Mouse (Mus musculus): ENCODE results near the gene Ampd3.

Ampd3 gene

GRCm38 (mm10) chr7:110768001-110768400 is at the start of gene Ampd3:
TSS of gene Ampd3 (plus strand) at chr7:110768206.
- Histone ChIP-seq H3K9me3 (ENCODE audit: low read length) (no peaks in the 10 kb centered on the region), H3K36me3 (ENCODE audit: insufficient read depth, low read length) (no peaks in the 10 kb centered on the region), H3K4me1 (replicated peaks; ENCODE audit: low read depth, low read length) (peaks cover 26% of the 10 kb centered on the region), H3K4me3 (replicated peaks; ENCODE audit: low read length) (peak within 1 kb of the TSS; percentile 86), H3K27me3 (ENCODE audit: insufficient read depth, low read length) (peaks cover 21% of the 10 kb centered on the region)
- TF ChIP-seq POU5F1 (IDR thresholded peaks at IDR 0.05; ENCODE audit: borderline replicate concordance, low read length), result no peak
- no peak for TF ChIP-seq CTCF (conservative IDR thresholded peaks at IDR 0.05; ENCODE audit: low read length)
- no peak for TF ChIP-seq NANOG (IDR thresholded peaks at IDR 0.05; ENCODE audit: borderline replicate concordance, low read length)

- H3K36me3 ChIP-seq (ENCODE audit: insufficient read depth, low read length), result no peaks in the 10 kb centered on the region
- no peak for TF ChIP-seq CTCF (conservative IDR thresholded peaks at IDR 0.05; ENCODE audit: low read length)
- TF ChIP-seq POU5F1 (IDR thresholded peaks at IDR 0.05; ENCODE audit: borderline replicate concordance, low read length), result no peak
- TF ChIP-seq NANOG (IDR thresholded peaks at IDR 0.05; ENCODE audit: borderline replicate concordance, low read length), result no peak
- H3K4me3 ChIP-seq (replicated peaks; ENCODE audit: low read length), result no peak overlapping the region
- H3K27me3 ChIP-seq (ENCODE audit: insufficient read depth, low read length), result peaks cover 15% of the 10 kb centered on the region
- no peaks in the 10 kb centered on the region for H3K9me3 ChIP-seq (ENCODE audit: low read length)
- no peaks in the 10 kb centered on the region for H3K4me1 ChIP-seq (replicated peaks; ENCODE audit: low read depth, low read length)
These were observed 49.5 kb upstream of the Ampd3 start for GRCm38 (mm10) chr7:110718505-110718904.

- peaks cover 15% of the 10 kb centered on the region for H3K27me3 ChIP-seq (ENCODE audit: insufficient read depth, low read length)
- no peaks in the 10 kb centered on the region for H3K4me1 ChIP-seq (replicated peaks; ENCODE audit: low read depth, low read length)
- no peak overlapping the region for H3K4me3 ChIP-seq (replicated peaks; ENCODE audit: low read length)
- no peaks in the 10 kb centered on the region for H3K9me3 ChIP-seq (ENCODE audit: low read length)
- no peak for TF ChIP-seq NANOG (IDR thresholded peaks at IDR 0.05; ENCODE audit: borderline replicate concordance, low read length)
- no peak for TF ChIP-seq POU5F1 (IDR thresholded peaks at IDR 0.05; ENCODE audit: borderline replicate concordance, low read length)
- TF ChIP-seq CTCF (conservative IDR thresholded peaks at IDR 0.05; ENCODE audit: low read length), result no peak
- H3K36me3 ChIP-seq (ENCODE audit: insufficient read depth, low read length), result no peaks in the 10 kb centered on the region
These were observed 48.1 kb upstream of the Ampd3 start for GRCm38 (mm10) chr7:110719857-110720256.

- no peak overlapping the region for H3K4me3 ChIP-seq (replicated peaks; ENCODE audit: low read length)
- no peaks in the 10 kb centered on the region for H3K36me3 ChIP-seq (ENCODE audit: insufficient read depth, low read length)
- no peak for TF ChIP-seq POU5F1 (IDR thresholded peaks at IDR 0.05; ENCODE audit: borderline replicate concordance, low read length)
- TF ChIP-seq NANOG (IDR thresholded peaks at IDR 0.05; ENCODE audit: borderline replicate concordance, low read length), result no peak
- no peak for TF ChIP-seq CTCF (conservative IDR thresholded peaks at IDR 0.05; ENCODE audit: low read length)
- H3K27me3 ChIP-seq (ENCODE audit: insufficient read depth, low read length), result peaks cover 4% of the 10 kb centered on the region; the same call in 1 of the 2 replicates
- H3K4me1 ChIP-seq (replicated peaks; ENCODE audit: low read depth, low read length), result no peaks in the 10 kb centered on the region
- no peaks in the 10 kb centered on the region for H3K9me3 ChIP-seq (ENCODE audit: low read length)
These were observed 45.8 kb upstream of the Ampd3 start for GRCm38 (mm10) chr7:110722183-110722582.

- TF ChIP-seq NANOG (IDR thresholded peaks at IDR 0.05; ENCODE audit: borderline replicate concordance, low read length), result no peak
- TF ChIP-seq CTCF (conservative IDR thresholded peaks at IDR 0.05; ENCODE audit: low read length), result peak; percentile 84
- Histone ChIP-seq H3K27me3 (ENCODE audit: insufficient read depth, low read length) (peaks cover 4% of the 10 kb centered on the region; the same call in 1 of the 2 replicates), H3K4me1 (replicated peaks; ENCODE audit: low read depth, low read length) (peaks cover 41% of the 10 kb centered on the region), H3K9me3 (ENCODE audit: low read length) (no peaks in the 10 kb centered on the region), H3K36me3 (ENCODE audit: insufficient read depth, low read length) (no peaks in the 10 kb centered on the region), H3K4me3 (replicated peaks; ENCODE audit: low read length) (no peak overlapping the region)
These were observed 41.0 kb upstream of the Ampd3 start for GRCm38 (mm10) chr7:110727049-110727448.

GRCm38 (mm10) chr7:110728876-110729275 is 39.1 kb upstream of the Ampd3 start:
- Histone ChIP-seq H3K9me3 (ENCODE audit: low read length) (no peaks in the 10 kb centered on the region), H3K4me3 (replicated peaks; ENCODE audit: low read length) (no peak overlapping the region), H3K36me3 (ENCODE audit: insufficient read depth, low read length) (no peaks in the 10 kb centered on the region), H3K27me3 (ENCODE audit: insufficient read depth, low read length) (peaks cover 5% of the 10 kb centered on the region; the same call in 1 of the 2 replicates), H3K4me1 (replicated peaks; ENCODE audit: low read depth, low read length) (peaks cover 48% of the 10 kb centered on the region)
- TF ChIP-seq CTCF (conservative IDR thresholded peaks at IDR 0.05; ENCODE audit: low read length), result no peak; the same call in 1 of the 2 replicates
- no peak for TF ChIP-seq POU5F1 (IDR thresholded peaks at IDR 0.05; ENCODE audit: borderline replicate concordance, low read length)
- TF ChIP-seq NANOG (IDR thresholded peaks at IDR 0.05; ENCODE audit: borderline replicate concordance, low read length), result no peak

- Histone ChIP-seq H3K4me1 (replicated peaks; ENCODE audit: low read depth, low read length) (peaks cover 48% of the 10 kb centered on the region), H3K4me3 (replicated peaks; ENCODE audit: low read length) (no peak overlapping the region), H3K27me3 (ENCODE audit: insufficient read depth, low read length) (peaks cover 5% of the 10 kb centered on the region; the same call in 1 of the 2 replicates), H3K36me3 (ENCODE audit: insufficient read depth, low read length) (no peaks in the 10 kb centered on the region), H3K9me3 (ENCODE audit: low read length) (no peaks in the 10 kb centered on the region)
- no peak for TF ChIP-seq POU5F1 (IDR thresholded peaks at IDR 0.05; ENCODE audit: borderline replicate concordance, low read length)
- TF ChIP-seq NANOG (IDR thresholded peaks at IDR 0.05; ENCODE audit: borderline replicate concordance, low read length), result no peak; the same call in 1 of the 2 replicates
- no peak for TF ChIP-seq CTCF (conservative IDR thresholded peaks at IDR 0.05; ENCODE audit: low read length)
These were observed 38.7 kb upstream of the Ampd3 start for GRCm38 (mm10) chr7:110729295-110729694.

- TF ChIP-seq CTCF (conservative IDR thresholded peaks at IDR 0.05; ENCODE audit: low read length), result no peak
- no peak for TF ChIP-seq POU5F1 (IDR thresholded peaks at IDR 0.05; ENCODE audit: borderline replicate concordance, low read length)
- TF ChIP-seq NANOG (IDR thresholded peaks at IDR 0.05; ENCODE audit: borderline replicate concordance, low read length), result no peak
These were observed 36.7 kb upstream of the Ampd3 start for GRCm38 (mm10) chr7:110731091-110731967.

More at GRCm38 (mm10) chr7:110731091-110731967, 36.7 kb upstream of the Ampd3 start:
- H3K4me1 ChIP-seq (replicated peaks; ENCODE audit: low read depth, low read length), result peaks cover 48% of the 10 kb centered on the region
- no peaks in the 10 kb centered on the region for H3K9me3 ChIP-seq (ENCODE audit: low read length)
- H3K4me3 ChIP-seq (replicated peaks; ENCODE audit: low read length), result peak overlapping the region; percentile 21; the same call in 1 of the 2 replicates
- no peaks in the 10 kb centered on the region for H3K36me3 ChIP-seq (ENCODE audit: insufficient read depth, low read length)
- H3K27me3 ChIP-seq (ENCODE audit: insufficient read depth, low read length), result peaks cover 5% of the 10 kb centered on the region; the same call in 1 of the 2 replicates
